Mouse (Mus musculus) right cerebral cortex, postnatal 25 days (tissue): ENCODE data around the gene Ctsr.
"Not testable (repeated sequence)": the region's sequence is repeated elsewhere in the genome, so short reads cannot be mapped to it uniquely, and the experiment has no call there.

Experiments
- DNase-seq: peaks from one replicate; pipeline ENCODE4 v3.0.0; 2022

The Ctsr gene

DNA sequence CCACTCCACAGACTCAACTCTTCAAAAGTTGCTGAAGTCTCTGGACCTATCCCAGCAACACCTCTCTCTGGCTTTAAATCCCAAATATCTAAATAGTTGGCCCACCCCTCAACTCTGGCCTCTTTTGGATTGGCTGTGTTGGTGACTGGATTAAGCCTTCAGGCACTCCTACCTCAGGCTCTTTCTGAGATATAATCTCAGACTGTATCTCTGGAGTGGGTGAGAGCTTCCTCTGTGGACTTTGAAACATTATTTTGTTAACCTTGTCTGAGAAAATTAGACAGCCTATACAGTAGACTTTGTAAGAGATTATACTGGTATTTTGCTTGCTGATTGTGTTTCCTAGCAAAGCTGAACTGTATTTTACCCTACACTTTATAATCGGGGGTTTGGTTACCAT, at the start of gene Ctsr:
Ctsr (minus strand) TSS at position 101 of the 400 bp plus-strand sequence.
- no peak for DNase-seq

- no peak for DNase-seq
These were observed 39.3 kb upstream of the Ctsr start, which contains the start of gene Cts6 for GRCm38 (mm10) chr13:61203310-61203709. Gene Cts6, minus strand, starts transcription at chr13:61203410.

DNA sequence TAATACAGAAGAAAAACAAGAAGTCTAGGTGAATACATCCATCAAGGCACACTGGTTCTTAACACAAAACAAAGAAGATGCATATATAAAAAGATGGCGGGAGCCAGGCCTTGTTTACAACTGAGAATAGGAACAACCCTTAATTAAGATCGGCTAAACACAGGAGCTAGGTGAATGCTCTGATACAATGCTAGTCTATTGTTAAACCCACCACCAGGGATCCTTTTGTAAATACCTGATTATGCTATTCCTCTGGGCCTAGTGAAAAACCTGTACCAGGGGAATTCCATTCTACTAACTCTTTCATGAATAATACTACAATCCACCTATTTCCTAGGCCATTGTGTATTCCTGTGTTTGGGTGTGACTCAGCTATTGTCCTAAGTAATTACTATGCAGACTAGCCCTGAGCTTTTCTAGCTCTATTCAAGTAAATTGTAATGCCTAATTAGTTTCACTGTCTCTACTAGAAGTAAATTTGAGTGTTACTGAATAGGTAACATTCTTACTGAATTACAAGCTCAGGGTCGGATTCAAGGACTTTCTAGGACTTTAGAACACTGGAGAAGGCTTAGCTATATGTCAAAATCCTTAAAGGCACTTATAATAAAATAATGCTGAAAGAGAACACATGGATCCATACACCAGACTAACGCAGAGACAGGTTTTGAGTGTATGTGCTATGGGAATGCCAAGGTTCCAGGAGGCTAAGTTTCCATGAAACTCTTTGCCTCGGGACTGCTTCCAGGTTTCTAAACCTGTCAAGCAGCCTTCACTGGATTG, 21.3 kb upstream of the Ctsr start:
- DNase-seq = not testable (repeated sequence)

GRCm38 (mm10) chr13:61164622-61165021, 566 bp upstream of the Ctsr start:
- no peak for DNase-seq
